Comparison of ENCODE assay signal across 7 mouse cellular contexts in genomic region chr3:96170976-96171545, GRCm38 (mm10). TPM values are rescaled to one million over a fixed set of nuclear protein-coding genes. Genes with fewer than 3 reads are reported as not detected.
A peak's percentile ranks its signal among the peaks of the same experiment; 100 is the strongest.
DNase-seq lines count a peak whose midpoint lies in the region; ATAC-seq and TF ChIP-seq lines count a peak whose summit lies in the region.

No protein-coding gene starts in this region.

- no peak for ATAC-seq in forebrain, embryonic 14.5 days
- ATAC-seq in liver, embryonic 14.5 days (ENCODE audit: insufficient read depth) = no peak

- DNase-seq in spleen, adult 2 months (ENCODE audit: low read depth in 1 of 2, low spot score in 2 of 2) = no peak
- DNase-seq in spleen, postnatal 4 days (ENCODE audit: low spot score in 2 of 2) = no peak
- no peak for DNase-seq in forebrain, embryonic 14.5 days (ENCODE audit: low spot score)
- no peak for DNase-seq in liver, embryonic 14.5 days (ENCODE audit: low read depth in 3 of 3, low spot score in 3 of 3)
- DNase-seq in right cerebral cortex, postnatal 4 days = no peak
- DNase-seq in adrenal gland, adult 8-10 months = no peak
- no peak for DNase-seq in layer of hippocampus, adult 11-12 months (ENCODE audit: low spot score)

- TF ChIP-seq EP300 in liver, embryonic 14.5 days (IDR thresholded peaks at IDR 0.05; ENCODE audit: low read depth) = no peak

- no peaks in the 10 kb centered on the region for H3K9me3 ChIP-seq in forebrain, embryonic 14.5 days (replicated peaks; ENCODE audit: control insufficient read depth, low read length)
- H3K9me3 ChIP-seq in liver, embryonic 14.5 days (ENCODE audit: control insufficient read depth, low read length) = no peaks in the 10 kb centered on the region

- peak overlapping the region; percentile 95 for H3K4me2 ChIP-seq in forebrain, embryonic 14.5 days (ENCODE audit: low read length)
- H3K4me2 ChIP-seq in liver, embryonic 14.5 days (ENCODE audit: low read depth) = peak overlapping the region; percentile 94

- 60% methylated on average over 10 of the region's 10 CpGs for WGBS in spleen, adult 2 months
- 76% methylated on average over 10 of the region's 10 CpGs for WGBS in forebrain, embryonic 14.5 days
- 43% methylated on average over 10 of the region's 10 CpGs for WGBS in liver, embryonic 14.5 days (ENCODE audit: insufficient replicate concordance)

- no peak overlapping the region for H3K4me3 ChIP-seq in spleen, adult 2 months (ENCODE audit: extremely low read depth, insufficient read depth, insufficient read length)
- H3K4me3 ChIP-seq in forebrain, embryonic 14.5 days (ENCODE audit: low read depth, low read length) = peak overlapping the region; percentile 73
- H3K4me3 ChIP-seq in liver, embryonic 14.5 days (ENCODE audit: insufficient read depth in 1 of 2, low read depth in 2 of 2, low read length in 2 of 2) = peak overlapping the region; percentile 65 to 92

- no peak for TF ChIP-seq POLR2A in spleen, adult 2 months (IDR thresholded peaks at IDR 0.05; ENCODE audit: low read depth, low read length)

- no peaks in the 10 kb centered on the region for H3K27me3 ChIP-seq in spleen, adult 2 months (ENCODE audit: control insufficient read depth, insufficient read depth, low read length)
- no peaks in the 10 kb centered on the region for H3K27me3 ChIP-seq in forebrain, embryonic 14.5 days (replicated peaks; ENCODE audit: control insufficient read depth, insufficient read depth, low read length)
- H3K27me3 ChIP-seq in liver, embryonic 14.5 days (ENCODE audit: control insufficient read depth, insufficient read depth, low read length) = no peaks in the 10 kb centered on the region

- TF ChIP-seq CTCF in spleen, adult 2 months (IDR thresholded peaks at IDR 0.05; ENCODE audit: extremely low read depth, insufficient read depth, insufficient read length, insufficient replicate concordance) = no peak
- no peak for TF ChIP-seq CTCF in liver, embryonic 14.5 days (IDR thresholded peaks at IDR 0.05; ENCODE audit: low read depth)

- H3K36me3 ChIP-seq in spleen, adult 2 months (ENCODE audit: control insufficient read depth, insufficient read depth, low read length) = peaks cover 6% of the 10 kb centered on the region
- H3K36me3 ChIP-seq in forebrain, embryonic 14.5 days (ENCODE audit: control insufficient read depth, insufficient read depth, low read length) = peaks cover 30% of the 10 kb centered on the region
- peaks cover 21% of the 10 kb centered on the region for H3K36me3 ChIP-seq in liver, embryonic 14.5 days (replicated peaks; ENCODE audit: control insufficient read depth, insufficient read depth, low read depth)

- peak overlapping the region; percentile 88 for H3K9ac ChIP-seq in forebrain, embryonic 14.5 days (ENCODE audit: low read length)
- peak overlapping the region; percentile 90 for H3K9ac ChIP-seq in liver, embryonic 14.5 days (replicated peaks)

- peaks cover 14% of the 10 kb centered on the region; the same call in 1 of the 2 replicates for H3K4me1 ChIP-seq in spleen, adult 2 months (ENCODE audit: control insufficient read depth, insufficient read depth, insufficient read length)
- peaks cover 13% of the 10 kb centered on the region for H3K4me1 ChIP-seq in forebrain, embryonic 14.5 days (ENCODE audit: control insufficient read depth, insufficient read depth, low read length)
- H3K4me1 ChIP-seq in liver, embryonic 14.5 days (replicated peaks; ENCODE audit: control insufficient read depth in 2 of 2, insufficient read depth in 2 of 2, low read length in 1 of 2) = peaks cover 7 to 12% of the 10 kb centered on the region in 2 experiments; a peak in 3 of 4 replicates

- peak overlapping the region; percentile 13 for H3K27ac ChIP-seq in spleen, adult 2 months (ENCODE audit: insufficient read depth, low read length)
- H3K27ac ChIP-seq in forebrain, embryonic 14.5 days (ENCODE audit: low read depth, low read length) = peak overlapping the region; percentile 17; the same call in 1 of the 2 replicates
- H3K27ac ChIP-seq in liver, embryonic 14.5 days = no peak overlapping the region

RNA-seq across cellular contexts. Expression of gene Sf3b4, which starts 1.1 kb away (rescaled TPM):
- 62.2 and 91.8 TPM in 2 replicates for polyA plus RNA-seq in spleen, adult 2 months (2012; rRNA removed)
- 169 and 170 TPM in 2 replicates for polyA plus RNA-seq in forebrain, embryonic 14.5 days (2014; fragmentation: Nextera tagmentation; extraction: Ambion mirVana)
- polyA plus RNA-seq in liver, embryonic 14.5 days (2012; rRNA removed) = 48.2 and 54.2 TPM in 2 replicates
- 75.4 and 83.8 TPM in 2 replicates for polyA plus RNA-seq in liver, embryonic 14.5 days (2014; fragmentation: Nextera tagmentation; extraction: Ambion mirVana)
- total RNA-seq in adrenal gland, adult 8-10 months (2022) = 10 to 100 TPM; 46.8 to 59.3 (median 50.8) TPM

RNA-seq across cellular contexts. Expression of gene Mtmr11, which starts 9.3 kb away (rescaled TPM):
- polyA plus RNA-seq in spleen, adult 2 months (2012; rRNA removed) = 2.1 and 2.7 TPM in 2 replicates
- 7.0 and 7.9 TPM in 2 replicates for polyA plus RNA-seq in forebrain, embryonic 14.5 days (2014; fragmentation: Nextera tagmentation; extraction: Ambion mirVana)
- 2.7 and 2.8 TPM in 2 replicates for polyA plus RNA-seq in liver, embryonic 14.5 days (2012; rRNA removed)
- 1.9 and 2.1 TPM in 2 replicates for polyA plus RNA-seq in liver, embryonic 14.5 days (2014; fragmentation: Nextera tagmentation; extraction: Ambion mirVana)
- total RNA-seq in adrenal gland, adult 8-10 months (2022) = 10 to 100 TPM; 14.7 to 70.7 (median 43.7) TPM

RNA-seq across cellular contexts. Expression of gene Sv2a, which starts 9.9 kb away (rescaled TPM):
- 2.0 and 3.5 TPM in 2 replicates for polyA plus RNA-seq in spleen, adult 2 months (2012; rRNA removed)
- 44.4 and 56.2 TPM in 2 replicates for polyA plus RNA-seq in forebrain, embryonic 14.5 days (2014; fragmentation: Nextera tagmentation; extraction: Ambion mirVana)
- 0.39 and 0.48 TPM in 2 replicates for polyA plus RNA-seq in liver, embryonic 14.5 days (2012; rRNA removed)
- polyA plus RNA-seq in liver, embryonic 14.5 days (2014; fragmentation: Nextera tagmentation; extraction: Ambion mirVana) = 0.10 and 0.39 TPM in 2 replicates
- 10 to 100 TPM in 3 of 4 experiments, 1 to 10 TPM in 1; 9.4 to 16.7 (median 13.6) TPM for total RNA-seq in adrenal gland, adult 8-10 months (2022)

RNA-seq across cellular contexts. Expression of gene Bola1, which starts 48.4 kb away (rescaled TPM):
- 24.6 and 38.8 TPM in 2 replicates for polyA plus RNA-seq in spleen, adult 2 months (2012; rRNA removed)
- 80.7 and 96.3 TPM in 2 replicates for polyA plus RNA-seq in forebrain, embryonic 14.5 days (2014; fragmentation: Nextera tagmentation; extraction: Ambion mirVana)
- 32.2 and 34.0 TPM in 2 replicates for polyA plus RNA-seq in liver, embryonic 14.5 days (2012; rRNA removed)
- 49.4 and 49.7 TPM in 2 replicates for polyA plus RNA-seq in liver, embryonic 14.5 days (2014; fragmentation: Nextera tagmentation; extraction: Ambion mirVana)
- 10 to 100 TPM; 24.2 to 48.0 (median 33.0) TPM for total RNA-seq in adrenal gland, adult 8-10 months (2022)

RNA-seq across cellular contexts. Expression of gene Hist2h2ab, which starts 48.6 kb away (rescaled TPM):
- polyA plus RNA-seq in spleen, adult 2 months (2012; rRNA removed) = 3.0 and 5.2 TPM in 2 replicates
- 1.7 TPM in 1 of 2 replicates, not detected in the other for polyA plus RNA-seq in forebrain, embryonic 14.5 days (2014; fragmentation: Nextera tagmentation; extraction: Ambion mirVana)
- polyA plus RNA-seq in liver, embryonic 14.5 days (2012; rRNA removed) = 0.68 TPM in 1 of 2 replicates, not detected in the other
- 0.52 TPM in 1 of 2 replicates, not detected in the other for polyA plus RNA-seq in liver, embryonic 14.5 days (2014; fragmentation: Nextera tagmentation; extraction: Ambion mirVana)
- total RNA-seq in adrenal gland, adult 8-10 months (2022) = 1 to 10 TPM; 4.8 to 9.2 (median 9.0) TPM

Comparison
In these comparisons a context has a peak if more than half of its experiments do, and no peak if none do; other contexts are left out.
1. RNA of gene Sv2a, which starts 9.9 kb away (polyA plus RNA-seq): 44.4 to 56.2 TPM in forebrain, embryonic 14.5 days; 2.0 to 3.5 TPM in spleen, adult 2 months and 0.10 to 0.48 TPM in liver, embryonic 14.5 days; every median in the first group is over 10 times any median in the second.